Mouse (Mus musculus) neural tube, embryonic 13.5 days (tissue): ENCODE measurements around the gene Lrrc2. TPM values are rescaled to one million over a fixed set of nuclear protein-coding genes. Genes with fewer than 3 reads are reported as not detected.

Source experiments
- ATAC-seq: fragments of 200-750 bp; cut with Nextera tagmentation; 2 replicates; pipeline ENCODE4 v1.8.0; 2017; ENCODE audit warnings: low read depth, mild to moderate bottlenecking, moderate TSS enrichment, moderate library complexity
- H3K27ac ChIP-seq: fragments of 300-500 bp; sonication (generic); replicated peaks from 2 replicates; pipeline ENCODE4 v1.5.1; 2015; ENCODE audit warnings: moderate library complexity, mild to moderate bottlenecking, inconsistent platforms
- H3K27me3 ChIP-seq: fragments of 300-500 bp; sonication (generic); 2 replicates; pipeline ENCODE4 v1.6.1; 2015; ENCODE audit warnings: mild to moderate bottlenecking, inconsistent platforms
- H3K36me3 ChIP-seq: fragments of 300-500 bp; sonication (generic); 2 replicates; pipeline ENCODE4 v1.6.1; 2015; ENCODE audit warnings: mild to moderate bottlenecking, inconsistent platforms
- H3K4me1 ChIP-seq: fragments of 300-500 bp; sonication (generic); replicated peaks from 2 replicates; pipeline ENCODE4 v1.6.1; 2015; ENCODE audit warnings: inconsistent platforms
- H3K4me2 ChIP-seq: fragments of 300-500 bp; sonication (generic); 2 replicates; pipeline ENCODE4 v1.6.1; 2015; ENCODE audit warnings: inconsistent platforms, mild to moderate bottlenecking, moderate library complexity
- H3K4me3 ChIP-seq: fragments of 300-500 bp; sonication (generic); 2 replicates; pipeline ENCODE4 v1.5.1; 2015; ENCODE audit warnings: mild to moderate bottlenecking, inconsistent platforms
- H3K9ac ChIP-seq: fragments of 300-500 bp; sonication (generic); 2 replicates; pipeline ENCODE4 v1.6.1; 2015; ENCODE audit warnings: moderate library complexity, mild to moderate bottlenecking, inconsistent platforms
- H3K9me3 ChIP-seq: fragments of 300-500 bp; sonication (generic); 2 replicates; pipeline ENCODE4 v1.6.1; 2016; ENCODE audit warnings: inconsistent platforms
- WGBS: fragments of 180-500 bp; shearing (Covaris S2); methylation state at CpG from one replicate; pipeline ENCODE4 v1.1.7; 2015; 5-methylcytosine and 5-hydroxymethylcytosine counted together
- polyA plus RNA-seq: library from polyadenylated mRNA; unstranded; fragments of >200 nt; fragmentation: Nextera tagmentation; extraction: Ambion mirVana; gene quantifications from 2 replicates; pipeline ENCODE4 v1.2.1, GENCODE M21; 2015

The Lrrc2 gene
- polyA plus RNA-seq, 1 experiment from 2014 or later: 1.1 TPM

GRCm38 (mm10) chr9:110965062-110965909 lies 13.9 kb downstream of the Lrrc2 start:
- H3K27ac ChIP-seq: no peak overlapping the region
- no peak overlapping the region for H3K9ac ChIP-seq
- no peak overlapping the region for H3K4me3 ChIP-seq
- no peak for ATAC-seq
- no peaks in the 10 kb centered on the region for H3K9me3 ChIP-seq
- H3K36me3 ChIP-seq: no peaks in the 10 kb centered on the region
- H3K4me2 ChIP-seq: no peak overlapping the region
- 90% methylated on average over 22 of the region's 22 CpGs for WGBS
- H3K27me3 ChIP-seq: no peaks in the 10 kb centered on the region
- no peaks in the 10 kb centered on the region for H3K4me1 ChIP-seq

- H3K27ac ChIP-seq: no peak overlapping the region
- ATAC-seq: no peak
- no peak overlapping the region for H3K9ac ChIP-seq
- H3K4me2 ChIP-seq: no peak overlapping the region
- no peak overlapping the region for H3K4me3 ChIP-seq
- no peaks in the 10 kb centered on the region for H3K36me3 ChIP-seq
- H3K4me1 ChIP-seq: no peaks in the 10 kb centered on the region
- H3K9me3 ChIP-seq: no peaks in the 10 kb centered on the region
- H3K27me3 ChIP-seq: no peaks in the 10 kb centered on the region
- 76% methylated on average over 2 of the region's 2 CpGs for WGBS
Observed at GRCm38 (mm10) chr9:110965910-110966231, 14.5 kb downstream of the Lrrc2 start.

GRCm38 (mm10) chr9:110979411-110979810 lies 28.1 kb downstream of the Lrrc2 start:
- no peak overlapping the region for H3K27ac ChIP-seq
- H3K9ac ChIP-seq: no peak overlapping the region
- H3K27me3 ChIP-seq: no peaks in the 10 kb centered on the region
- H3K4me3 ChIP-seq: no peak overlapping the region
- ATAC-seq: no peak
- no peaks in the 10 kb centered on the region for H3K9me3 ChIP-seq
- no peak overlapping the region for H3K4me2 ChIP-seq
- no peaks in the 10 kb centered on the region for H3K36me3 ChIP-seq
- no peaks in the 10 kb centered on the region for H3K4me1 ChIP-seq
- 93% methylated on average over 11 of the region's 11 CpGs for WGBS

- WGBS: 56% methylated on average over 4 of the region's 4 CpGs
- Histone ChIP-seq H3K9me3 (no peaks in the 10 kb centered on the region), H3K27ac (no peak overlapping the region), H3K36me3 (no peaks in the 10 kb centered on the region), H3K4me3 (no peak overlapping the region), H3K4me2 (no peak overlapping the region), H3K4me1 (no peaks in the 10 kb centered on the region), H3K27me3 (no peaks in the 10 kb centered on the region), H3K9ac (no peak overlapping the region)
- no peak for ATAC-seq
Observed at GRCm38 (mm10) chr9:110982351-110982750, 31.0 kb downstream of the Lrrc2 start.

GRCm38 (mm10) chr9:110984096-110984495 lies 32.8 kb downstream of the Lrrc2 start:
- ATAC-seq: no peak
- WGBS: 92% methylated on average over 9 of the region's 9 CpGs
- no peak overlapping the region for H3K4me2 ChIP-seq
- H3K4me1 ChIP-seq: no peaks in the 10 kb centered on the region
- no peaks in the 10 kb centered on the region for H3K27me3 ChIP-seq
- H3K36me3 ChIP-seq: no peaks in the 10 kb centered on the region
- H3K9me3 ChIP-seq: no peaks in the 10 kb centered on the region
- no peak overlapping the region for H3K9ac ChIP-seq
- H3K27ac ChIP-seq: no peak overlapping the region
- no peak overlapping the region for H3K4me3 ChIP-seq

GRCm38 (mm10) chr9:110985541-110985940 lies 34.2 kb downstream of the Lrrc2 start:
- no peak overlapping the region for H3K9ac ChIP-seq
- 94% methylated on average over 5 of the region's 5 CpGs for WGBS
- no peaks in the 10 kb centered on the region for H3K4me1 ChIP-seq
- no peak for ATAC-seq
- H3K36me3 ChIP-seq: no peaks in the 10 kb centered on the region
- no peak overlapping the region for H3K4me2 ChIP-seq
- no peaks in the 10 kb centered on the region for H3K27me3 ChIP-seq
- H3K27ac ChIP-seq: no peak overlapping the region
- no peak overlapping the region for H3K4me3 ChIP-seq
- H3K9me3 ChIP-seq: no peaks in the 10 kb centered on the region

- Histone ChIP-seq H3K27ac (no peak overlapping the region), H3K9ac (no peak overlapping the region), H3K4me2 (no peak overlapping the region), H3K27me3 (no peaks in the 10 kb centered on the region), H3K36me3 (no peaks in the 10 kb centered on the region), H3K9me3 (no peaks in the 10 kb centered on the region), H3K4me1 (no peaks in the 10 kb centered on the region), H3K4me3 (no peak overlapping the region)
- 87% methylated on average over 8 of the region's 8 CpGs for WGBS
- no peak for ATAC-seq
Observed at GRCm38 (mm10) chr9:110985951-110986350, 34.6 kb downstream of the Lrrc2 start.

GRCm38 (mm10) chr9:110987331-110987730 lies 36.0 kb downstream of the Lrrc2 start:
- ATAC-seq: no peak
- WGBS: 83% methylated on average over 4 of the region's 4 CpGs
- Histone ChIP-seq H3K4me3 (no peak overlapping the region), H3K27me3 (no peaks in the 10 kb centered on the region), H3K36me3 (no peaks in the 10 kb centered on the region), H3K9ac (no peak overlapping the region), H3K27ac (no peak overlapping the region), H3K4me1 (no peaks in the 10 kb centered on the region), H3K4me2 (no peak overlapping the region), H3K9me3 (no peaks in the 10 kb centered on the region)

- Histone ChIP-seq H3K4me3 (no peak overlapping the region), H3K9ac (no peak overlapping the region), H3K4me2 (no peak overlapping the region), H3K4me1 (no peaks in the 10 kb centered on the region), H3K36me3 (no peaks in the 10 kb centered on the region), H3K9me3 (no peaks in the 10 kb centered on the region), H3K27ac (no peak overlapping the region), H3K27me3 (no peaks in the 10 kb centered on the region)
- 79% methylated on average over 3 of the region's 3 CpGs for WGBS
- no peak for ATAC-seq
Observed at GRCm38 (mm10) chr9:110988078-110988477, 36.7 kb downstream of the Lrrc2 start.

GRCm38 (mm10) chr9:110989141-110989540 lies 37.8 kb downstream of the Lrrc2 start:
- no peaks in the 10 kb centered on the region for H3K36me3 ChIP-seq
- H3K9ac ChIP-seq: no peak overlapping the region
- no peak overlapping the region for H3K4me2 ChIP-seq
- WGBS: 68% methylated on average over 4 of the region's 4 CpGs
- H3K27ac ChIP-seq: no peak overlapping the region
- no peaks in the 10 kb centered on the region for H3K9me3 ChIP-seq
- ATAC-seq: no peak
- no peak overlapping the region for H3K4me3 ChIP-seq
- H3K27me3 ChIP-seq: no peaks in the 10 kb centered on the region
- no peaks in the 10 kb centered on the region for H3K4me1 ChIP-seq

GRCm38 (mm10) chr9:110989543-110989942 lies 38.2 kb downstream of the Lrrc2 start:
- no peak for ATAC-seq
- H3K27me3 ChIP-seq: no peaks in the 10 kb centered on the region
- H3K4me1 ChIP-seq: 0 out of 2 replicates have a peak, but pooled peaks cover under 1% of the 10 kb centered on the region
- H3K27ac ChIP-seq: no peak overlapping the region
- H3K9me3 ChIP-seq: no peaks in the 10 kb centered on the region
- no peak overlapping the region for H3K4me3 ChIP-seq
- H3K36me3 ChIP-seq: no peaks in the 10 kb centered on the region
- H3K9ac ChIP-seq: no peak overlapping the region
- WGBS: 93% methylated on average over 2 of the region's 2 CpGs
- no peak overlapping the region for H3K4me2 ChIP-seq

- WGBS: 53% methylated on average over 6 of the region's 6 CpGs
Observed at GRCm38 (mm10) chr9:110990204-110990603, 38.9 kb downstream of the Lrrc2 start, which contains the start of gene Rtp3. Gene Rtp3 (minus strand): TSS chr9:110990583.

GRCm38 (mm10) chr9:110993281-110993709 lies 42.0 kb downstream of the Lrrc2 start:
- no peaks in the 10 kb centered on the region for H3K36me3 ChIP-seq
- H3K4me3 ChIP-seq: no peak overlapping the region
- H3K27ac ChIP-seq: no peak overlapping the region
- no peaks in the 10 kb centered on the region for H3K27me3 ChIP-seq
- H3K4me1 ChIP-seq: peaks cover 5% of the 10 kb centered on the region; the same call in 1 of the 2 replicates
- no peaks in the 10 kb centered on the region for H3K9me3 ChIP-seq
- no peak for ATAC-seq
- H3K9ac ChIP-seq: no peak overlapping the region
- 59% methylated on average over 3 of the region's 3 CpGs for WGBS
- no peak overlapping the region for H3K4me2 ChIP-seq

More at GRCm38 (mm10) chr9:110990204-110990603, 38.9 kb downstream of the Lrrc2 start, which contains the start of gene Rtp3:
- ATAC-seq: no peak
- Histone ChIP-seq H3K9me3 (no peaks in the 10 kb centered on the region), H3K4me3 (no peak within 1 kb of the TSS), H3K27me3 (no peaks in the 10 kb centered on the region), H3K36me3 (no peaks in the 10 kb centered on the region), H3K4me1 (peaks cover 5% of the 10 kb centered on the region; the same call in 1 of the 2 replicates), H3K27ac (no peak within 1 kb of the TSS), H3K4me2 (no peak within 1 kb of the TSS), H3K9ac (no peak within 1 kb of the TSS)
